Mouse (Mus musculus) ovary, postnatal 14 days (tissue): Measurements from ENCODE around the gene Sepsecs.

Experiments used
- DNase-seq: peaks from one replicate; pipeline ENCODE4 v3.0.0; 2022; ENCODE audit warnings: low spot score

The Sepsecs gene

GRCm38 (mm10) chr5:52609672-52610071, 59.8 kb downstream of the Sepsecs start:
- DNase-seq = no peak

- DNase-seq = no peak
Observed at GRCm38 (mm10) chr5:52604582-52605041, 64.9 kb downstream of the Sepsecs start.

GRCm38 (mm10) chr5:52590612-52591011, 78.9 kb downstream of the Sepsecs start:
- no peak for DNase-seq
